Mouse (Mus musculus) layer of hippocampus, adult 8-10 months (tissue): ENCODE measurements around the gene Adamts4. TPM values are rescaled to one million over a fixed set of nuclear protein-coding genes. Genes with fewer than 3 reads are reported as not detected.

Experiments
- DNase-seq, 2 experiments: peaks; one replicate each; pipeline ENCODE4 v3.0.0; 2022; ENCODE audit warnings: low spot score in 2 of 2
- total RNA-seq, 4 experiments: library from RNA; stranded (reverse); gene quantifications; 2 replicates each; pipeline ENCODE4 v1.2.4; 2022

Gene Adamts4
- 10 to 100 TPM; 11.6 to 13.7 (median 12.4) TPM for total RNA-seq

GRCm38 (mm10) chr1:171249913-171250600, at the start of gene Adamts4:
Adamts4 (plus strand) TSS chr1:171250421.
- peak in 1 of 2 experiments; percentile 58 for DNase-seq

DNA sequence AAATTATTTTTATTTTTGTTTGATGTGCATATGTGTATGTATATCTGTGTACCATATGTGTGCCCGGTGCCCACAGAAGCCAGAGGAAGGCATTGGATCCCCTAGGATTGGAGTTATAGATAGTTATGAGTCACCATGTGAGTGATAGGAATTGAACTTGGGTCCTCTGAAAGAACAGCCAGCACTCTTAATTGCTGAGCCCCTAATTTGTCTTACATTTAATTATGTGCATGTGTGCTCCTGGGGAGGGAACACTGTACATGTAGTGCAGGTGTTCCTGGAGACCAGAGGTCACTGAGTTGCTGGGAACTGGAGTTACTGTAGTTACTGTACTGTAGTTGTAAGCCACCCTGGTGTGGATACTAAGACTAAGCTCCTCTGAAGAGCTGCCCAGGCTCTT, 49.5 kb upstream of the Adamts4 start:
- no peak for DNase-seq

DNA sequence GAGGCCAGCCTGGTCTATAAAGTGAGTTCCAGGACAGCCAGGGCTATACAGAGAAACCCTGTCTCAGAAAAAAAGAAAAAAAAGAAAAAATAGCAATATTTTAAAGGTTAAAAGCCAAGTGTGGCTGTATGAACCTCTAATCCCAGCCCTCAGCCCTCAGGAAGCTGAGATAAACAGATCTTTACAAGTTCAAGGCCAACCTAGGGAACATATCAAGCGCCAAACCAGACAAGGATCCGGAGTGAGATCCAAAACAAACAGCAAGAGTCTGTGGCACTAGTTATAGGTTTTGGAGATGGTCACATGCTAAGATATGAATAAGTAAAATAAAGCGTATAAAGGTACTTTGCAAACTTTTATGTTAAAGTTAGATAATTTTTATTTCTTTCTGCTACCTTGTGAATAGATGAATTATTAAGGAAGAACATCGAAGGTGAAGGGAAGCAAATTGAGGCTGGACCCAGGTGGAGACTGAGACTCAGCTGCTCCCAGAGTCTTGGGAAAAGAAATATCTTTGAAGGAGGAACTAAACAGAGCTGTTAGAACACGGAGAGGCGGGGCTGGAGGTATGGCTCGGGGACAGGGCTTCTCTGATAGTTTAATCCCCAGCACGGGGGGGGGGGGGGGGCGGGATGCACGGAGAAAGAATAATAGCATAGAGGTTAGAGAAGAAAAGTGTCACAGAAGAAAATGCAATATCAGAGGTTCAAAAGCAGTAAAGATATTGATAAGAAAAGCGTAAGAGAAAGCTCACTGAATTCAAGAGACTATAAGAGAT, 46.6 kb upstream of the Adamts4 start:
- DNase-seq, result no peak

DNA sequence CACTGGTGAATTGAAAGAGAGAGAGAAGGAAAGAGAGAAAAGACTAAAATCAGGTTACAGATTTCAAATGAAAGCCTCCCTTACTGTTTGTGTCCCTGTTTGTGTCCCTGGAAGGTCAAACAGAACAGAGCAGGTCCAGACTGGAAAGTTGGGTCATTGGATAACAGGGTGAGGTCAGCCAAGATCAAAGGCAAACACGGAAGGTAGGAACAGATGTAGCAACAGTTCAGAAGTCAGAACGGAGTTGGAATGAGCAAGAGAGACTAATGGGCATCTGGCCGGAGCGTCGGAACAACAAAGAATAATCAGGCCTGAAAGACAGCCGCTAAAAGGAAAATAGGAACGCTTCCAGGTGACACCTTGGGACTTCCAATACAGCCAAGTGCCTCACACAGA, 46.0 kb upstream of the Adamts4 start:
- no peak for DNase-seq

- no peak for DNase-seq
These were observed 44.3 kb upstream of the Adamts4 start for GRCm38 (mm10) chr1:171205704-171206493.

DNA sequence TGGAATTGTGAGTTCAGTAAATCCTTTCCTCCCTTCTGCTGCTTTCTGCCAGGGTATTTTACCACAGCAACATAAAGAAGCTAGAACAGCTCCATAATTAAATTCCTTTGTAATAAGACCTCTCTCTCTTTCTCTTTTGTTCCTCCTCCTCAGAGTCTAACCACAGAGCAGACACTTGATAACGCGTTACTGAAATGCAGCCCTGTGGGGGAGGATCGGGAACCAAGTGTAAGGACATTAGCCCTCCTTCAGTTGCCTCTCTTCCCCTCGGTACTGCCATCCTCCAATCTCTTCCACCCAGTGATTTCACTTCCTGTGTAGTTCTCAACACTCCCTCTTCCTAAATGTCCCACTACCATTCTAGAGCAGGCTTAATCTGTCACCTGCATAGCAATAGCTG, 40.8 kb upstream of the Adamts4 start:
- no peak for DNase-seq

DNA sequence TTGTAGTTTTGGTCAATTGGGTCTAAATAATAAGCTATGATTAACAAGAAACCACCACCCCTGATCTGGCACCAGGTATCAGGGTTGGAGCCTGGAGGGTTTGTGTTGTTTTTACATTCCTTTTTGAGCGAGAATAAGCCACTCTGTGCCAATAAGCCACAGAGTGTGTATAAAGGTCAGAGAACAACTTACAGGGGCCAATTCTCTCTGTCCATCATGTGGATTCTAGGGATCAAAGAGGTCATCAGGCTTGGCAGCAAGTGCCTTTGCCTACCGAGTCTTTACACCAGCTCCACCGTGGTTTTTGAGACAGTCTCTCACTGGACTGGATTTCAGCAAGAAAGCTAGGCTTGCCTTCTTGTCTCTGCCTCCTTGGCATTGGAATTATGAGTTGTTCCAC, 37.4 kb upstream of the Adamts4 start:
- no peak for DNase-seq

- DNase-seq, result no peak
These were observed 36.3 kb upstream of the Adamts4 start, which contains the start of gene Nr1i3 for GRCm38 (mm10) chr1:171213801-171214496. Nr1i3 (plus strand) TSS chr1:171213970.

DNA sequence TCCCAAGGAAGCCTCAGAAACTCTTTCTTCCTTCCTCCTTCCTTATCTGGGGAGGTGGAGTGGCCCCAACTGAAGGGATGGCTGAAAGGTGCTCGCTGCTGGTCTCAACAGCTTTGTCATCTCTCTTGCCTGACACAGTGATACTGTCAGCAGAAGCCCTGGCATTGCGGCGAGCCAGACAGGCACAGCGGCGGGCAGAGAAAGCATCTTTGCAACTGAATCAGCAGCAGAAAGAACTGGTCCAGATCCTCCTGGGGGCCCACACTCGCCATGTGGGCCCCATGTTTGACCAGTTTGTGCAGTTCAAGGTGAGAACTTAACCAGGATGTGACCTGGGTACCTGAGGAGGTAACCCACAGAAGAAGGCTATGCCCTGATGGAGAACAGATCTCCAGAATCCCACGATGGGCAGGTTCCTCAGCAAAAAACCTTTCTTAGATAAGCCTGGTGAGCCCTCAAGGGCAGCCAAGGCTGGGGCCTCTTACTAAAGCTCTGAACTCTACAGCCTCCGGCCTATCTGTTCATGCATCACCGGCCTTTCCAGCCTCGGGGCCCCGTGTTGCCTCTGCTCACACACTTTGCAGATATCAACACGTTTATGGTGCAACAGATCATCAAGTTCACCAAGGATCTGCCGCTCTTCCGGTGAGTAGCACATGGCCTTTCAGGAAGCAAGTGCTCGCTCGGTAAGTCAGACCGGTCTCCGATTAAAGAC, 33.8 kb upstream of the Adamts4 start:
- DNase-seq, result no peak

GRCm38 (mm10) chr1:171220871-171221270, 29.4 kb upstream of the Adamts4 start:
- DNase-seq, result peak; percentile 81 to 93

DNA sequence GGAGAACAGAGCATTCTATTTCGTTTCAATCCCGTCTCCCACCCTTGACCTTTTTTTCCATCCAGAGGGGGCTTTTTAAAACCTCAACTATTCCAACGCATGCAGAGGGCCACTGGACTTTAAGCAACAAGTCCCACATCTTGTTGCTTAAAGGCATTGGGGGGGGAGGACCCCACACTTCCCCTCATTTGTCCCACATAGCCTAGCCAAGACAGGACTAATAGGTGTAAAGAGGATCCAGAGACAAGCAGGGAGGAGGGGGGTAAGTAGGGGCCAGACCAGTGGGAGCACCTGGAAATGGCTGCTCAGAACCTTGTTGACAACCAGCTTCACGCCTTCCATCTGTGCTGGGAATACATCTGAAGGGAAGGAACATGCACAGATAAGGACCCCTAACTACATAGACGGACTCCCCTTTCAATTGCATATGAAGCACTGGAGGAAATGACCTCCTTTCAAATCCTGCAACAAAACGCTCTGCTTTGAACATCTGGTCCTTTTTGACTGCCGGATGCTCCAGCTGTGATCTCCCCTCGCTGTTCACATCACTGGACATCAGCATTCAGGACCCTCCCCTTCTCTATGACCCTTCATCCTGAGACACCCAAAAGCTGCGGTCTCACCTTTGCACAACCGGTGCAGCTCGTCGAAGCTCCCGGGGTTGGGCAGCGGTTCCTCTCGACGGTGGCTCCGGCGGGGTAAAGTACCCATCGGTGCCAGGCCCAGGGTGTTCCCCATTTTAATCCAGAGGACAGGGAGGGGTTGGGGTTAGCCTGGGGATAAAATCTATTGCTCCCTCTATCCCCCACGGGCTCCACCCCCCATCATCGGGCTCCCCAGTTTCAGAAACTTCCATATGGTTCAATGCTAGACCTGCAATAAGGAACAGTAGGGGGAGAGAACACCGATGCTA, 28.7 kb upstream of the Adamts4 start:
- no peak for DNase-seq

DNA sequence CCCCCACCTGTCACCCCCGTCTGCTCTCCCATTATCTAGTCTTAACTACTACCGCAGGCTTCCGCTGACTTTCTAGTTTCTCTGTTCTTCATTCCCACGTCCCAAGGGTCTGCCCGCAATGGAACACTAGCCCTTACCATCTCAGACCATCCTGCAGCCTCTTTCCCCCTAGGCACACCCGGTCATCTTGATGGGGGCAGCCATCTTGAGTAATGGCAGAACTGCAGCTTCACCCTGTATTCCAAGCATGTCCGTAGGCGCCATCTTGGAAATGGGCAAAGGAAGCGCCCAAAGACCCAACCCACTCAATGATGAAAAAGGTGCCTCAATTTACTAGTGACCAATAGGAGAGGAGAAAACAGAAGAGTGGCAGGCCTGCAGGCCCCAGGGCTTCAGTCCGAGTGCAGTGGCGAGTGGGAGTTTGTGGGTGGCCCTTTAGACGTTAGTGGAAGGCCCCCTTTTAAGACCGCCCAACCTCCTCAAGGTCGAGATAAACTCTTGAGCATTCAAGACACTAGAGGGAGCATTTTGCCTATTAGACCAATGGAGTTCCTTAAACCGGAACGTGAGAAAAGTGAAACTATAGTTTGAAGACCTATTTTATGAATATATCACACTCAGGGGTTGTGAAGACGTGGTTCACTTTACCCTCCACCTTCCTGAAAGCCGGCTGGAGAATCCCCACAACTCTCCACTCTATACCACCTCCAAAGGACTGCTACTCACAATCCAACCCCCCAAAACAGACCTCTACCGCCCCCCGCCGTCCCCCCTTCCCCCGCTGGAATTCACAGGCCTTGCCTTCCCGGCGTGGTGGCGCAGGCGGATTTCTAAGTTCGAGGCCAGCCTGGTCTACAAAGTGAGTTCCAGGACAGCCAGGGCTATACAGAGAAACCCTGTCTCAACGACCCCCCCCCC, 27.7 kb upstream of the Adamts4 start, which contains the start of gene Tomm40l:
Tomm40l (minus strand) TSS at position 277 of the 918 bp plus-strand sequence.
- DNase-seq, result peak; percentile 97 to 99

GRCm38 (mm10) chr1:171223168-171223567, 27.1 kb upstream of the Adamts4 start:
- no peak for DNase-seq

DNA sequence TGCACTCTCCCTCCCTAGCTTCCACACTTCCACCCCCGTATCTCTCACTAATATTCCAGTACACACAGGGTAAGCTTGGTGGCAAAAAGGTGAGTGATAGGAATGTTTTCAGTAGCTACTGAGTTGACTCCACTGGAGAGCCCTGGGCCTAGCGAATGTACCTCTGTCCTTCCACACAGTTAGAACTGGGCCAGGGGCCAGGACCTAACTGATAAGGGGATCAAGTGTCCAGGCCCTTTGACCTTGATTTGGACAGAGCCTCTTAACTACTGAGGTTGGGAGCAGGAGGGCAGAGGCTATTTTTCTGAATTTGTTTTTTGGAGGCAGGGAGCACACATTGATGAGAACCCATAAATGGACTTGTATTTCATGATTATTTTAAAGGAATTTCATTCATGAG, 26.4 kb upstream of the Adamts4 start:
- DNase-seq, result no peak

DNA sequence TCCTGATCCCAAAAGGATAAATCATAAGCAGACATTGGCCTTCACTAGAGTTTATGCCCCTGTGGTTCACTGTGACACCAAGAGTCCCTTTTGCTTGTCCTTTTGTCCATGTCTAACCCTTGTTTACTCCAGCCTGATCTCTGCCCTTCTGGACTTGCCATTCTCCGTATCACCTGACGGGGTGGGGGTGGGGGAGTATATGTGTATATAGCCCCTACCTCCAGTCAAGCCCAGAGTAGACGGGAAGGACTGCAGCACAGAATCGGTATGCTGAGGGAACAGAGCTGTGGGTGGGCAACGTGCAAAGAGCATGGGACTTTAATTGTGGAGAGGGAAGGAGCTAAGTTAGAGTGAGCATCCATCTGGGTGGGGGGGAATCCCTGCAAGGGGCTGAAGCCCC, 25.4 kb upstream of the Adamts4 start, which contains the start of gene Apoa2:
Apoa2 (plus strand) TSS at position 198 of the 400 bp plus-strand sequence.
- DNase-seq, result no peak

- DNase-seq, result no peak
These were observed 23.4 kb upstream of the Adamts4 start for GRCm38 (mm10) chr1:171226780-171227179.

DNA sequence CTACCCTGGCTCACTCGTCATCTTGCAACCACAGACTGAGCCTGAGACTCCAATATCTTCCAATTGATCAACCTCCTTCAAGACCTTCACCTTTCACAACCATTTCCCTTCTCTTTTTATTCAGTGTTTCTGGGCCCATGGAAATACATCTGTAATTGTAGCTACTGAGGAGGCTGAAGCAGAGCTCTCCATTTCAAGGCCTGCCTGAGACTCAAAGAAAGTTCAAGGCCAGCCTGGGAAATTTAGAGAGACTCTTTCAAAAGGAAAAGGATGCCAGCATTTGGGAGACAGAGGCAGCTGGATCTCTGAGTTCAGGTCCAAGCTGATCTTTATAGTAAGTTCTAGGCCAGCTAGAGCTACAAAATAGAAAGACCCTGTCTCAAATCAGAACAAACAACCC, 22.3 kb upstream of the Adamts4 start:
- DNase-seq, result no peak

DNA sequence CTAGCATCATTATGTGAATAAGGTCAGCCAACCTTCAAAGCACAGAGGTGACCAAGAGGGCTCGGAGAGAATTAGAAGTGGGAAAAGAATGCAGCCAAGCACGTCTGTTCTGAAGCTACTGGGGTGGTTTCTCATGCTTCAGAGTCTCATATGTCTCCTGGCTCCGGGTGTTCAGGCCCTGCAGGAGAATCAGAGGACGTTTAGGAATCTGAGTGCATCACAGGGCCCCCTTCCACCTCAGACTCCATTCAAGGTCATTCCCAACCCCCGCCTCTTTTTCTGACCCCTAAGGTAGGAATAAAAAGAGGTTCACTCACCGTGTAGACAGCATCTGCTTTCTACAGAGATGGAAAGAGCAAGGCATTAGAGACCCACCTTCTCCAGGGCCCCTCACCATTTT, 20.5 kb upstream of the Adamts4 start:
- DNase-seq, result no peak
